Mouse (Mus musculus): ENCODE measurements around the gene Plekhf1.
A peak's percentile ranks its signal among the peaks of the same experiment; 100 is the strongest.

Plekhf1 gene

DNA sequence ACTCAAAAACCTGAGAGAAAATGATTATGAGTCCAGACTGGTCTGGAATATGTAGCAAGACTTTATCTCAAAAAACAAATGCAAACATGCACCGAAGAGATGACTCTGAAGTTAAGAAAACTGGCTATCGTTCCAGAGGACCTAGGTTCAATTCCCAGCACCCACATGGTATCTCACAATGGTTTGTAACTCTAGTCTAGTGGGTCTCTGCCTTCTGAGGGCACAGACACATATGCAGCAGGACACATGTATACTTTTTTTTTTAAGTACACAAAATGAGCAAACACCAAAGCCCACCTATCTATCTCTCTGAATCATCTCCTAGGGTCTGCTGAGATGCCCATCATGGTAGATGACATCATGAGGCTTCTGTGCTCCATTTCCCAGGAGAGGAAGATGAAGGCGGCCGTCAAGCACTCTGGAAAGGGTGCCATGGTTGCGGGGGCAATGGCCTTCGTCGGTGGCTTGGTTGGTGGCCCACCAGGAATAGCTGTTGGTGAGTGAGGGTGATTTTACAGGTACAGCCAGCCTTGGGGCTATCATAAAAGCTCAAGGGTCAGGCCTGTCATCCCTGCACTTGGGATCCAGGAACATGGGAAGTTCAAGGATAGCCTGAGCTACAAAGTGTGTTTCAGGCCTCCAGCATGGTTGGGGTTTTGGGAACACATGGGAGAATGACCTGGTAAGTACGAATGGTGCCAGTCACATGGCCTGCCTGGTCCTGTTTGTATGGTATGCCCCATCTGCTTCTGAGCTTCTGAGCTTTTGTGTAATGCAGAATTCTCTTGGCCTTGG lies 39.3 kb downstream of the Plekhf1 start:
- no peak for DNase-seq (ENCODE audit: low read depth, low spot score)

DNA sequence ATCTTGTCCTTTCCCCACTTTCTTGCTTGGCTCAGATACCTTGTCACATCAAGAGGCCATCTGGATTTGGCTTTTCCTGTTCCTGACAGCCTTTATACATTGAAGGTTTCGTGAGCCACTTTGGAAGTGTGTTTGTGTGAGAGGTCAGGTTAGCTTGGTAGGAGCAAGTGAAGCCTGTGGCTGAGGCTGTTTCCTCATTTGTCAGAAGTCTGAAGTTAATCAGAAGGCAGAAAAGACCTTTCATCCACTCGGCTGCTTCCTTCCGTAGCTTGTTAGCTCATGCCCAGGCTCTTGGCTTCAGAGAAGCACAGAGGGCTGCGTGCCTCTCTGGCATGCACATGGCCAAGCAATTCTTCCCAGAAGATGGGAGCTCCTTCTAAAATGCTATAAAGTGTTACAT lies 40.0 kb downstream of the Plekhf1 start:
- DNase-seq (ENCODE audit: low read depth, low spot score) = no peak

DNA sequence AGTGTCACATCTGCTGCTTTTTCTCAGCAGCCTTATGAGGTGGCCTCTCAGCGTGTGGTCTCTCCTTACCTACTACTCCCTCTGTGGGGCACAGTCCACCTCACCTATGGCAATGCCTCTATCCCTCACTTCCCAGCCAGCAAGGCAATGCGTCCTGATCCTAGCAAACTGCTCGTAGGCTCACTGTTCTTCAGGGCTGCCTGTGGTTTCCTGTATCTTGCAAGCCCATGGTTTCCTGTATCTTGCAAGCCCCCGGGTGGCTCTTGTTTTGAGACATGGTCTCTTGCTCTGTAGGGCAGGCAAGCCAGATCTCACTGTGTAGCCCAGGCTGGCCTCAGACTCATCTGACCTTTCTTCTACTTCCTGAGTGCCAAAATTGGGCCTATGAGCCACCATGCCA lies 41.0 kb downstream of the Plekhf1 start:
- DNase-seq (ENCODE audit: low read depth, low spot score) = no peak

DNA sequence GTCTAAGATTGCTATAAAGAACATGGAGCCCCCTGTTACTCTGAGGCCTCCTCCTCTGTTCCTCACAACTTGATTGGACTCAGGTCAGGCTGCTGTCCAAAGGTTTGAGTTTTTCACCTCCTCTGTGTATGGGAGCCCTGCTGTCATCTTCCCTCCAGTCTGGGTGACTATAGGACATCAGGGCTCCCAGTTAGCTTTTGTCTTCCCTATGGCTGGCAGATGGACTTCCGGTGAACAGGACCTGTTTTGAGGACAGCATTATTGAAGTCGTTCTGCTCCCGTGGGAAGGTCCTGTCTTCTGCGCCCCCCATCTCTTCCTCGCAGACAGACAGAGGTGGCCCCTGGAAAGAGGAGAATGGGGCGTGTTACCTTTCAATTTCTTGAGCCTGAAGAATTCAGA lies 43.0 kb downstream of the Plekhf1 start:
- no peak for DNase-seq (ENCODE audit: low read depth, low spot score)

DNA sequence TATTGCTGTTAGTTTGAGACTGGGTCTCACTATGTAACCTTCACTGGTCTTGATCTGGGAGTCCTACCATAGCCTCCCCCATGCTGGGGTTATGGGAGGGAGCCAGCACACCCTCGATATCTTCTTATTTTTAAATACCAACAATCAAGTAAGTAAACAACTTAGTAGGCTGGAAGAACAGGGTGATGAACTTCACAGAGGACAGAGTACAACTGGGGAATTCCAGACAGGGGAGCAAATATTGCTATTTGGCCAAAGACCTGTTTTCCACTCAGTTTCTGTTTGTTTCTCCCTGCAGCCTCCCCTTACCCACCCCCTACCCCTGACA lies 43.4 kb downstream of the Plekhf1 start:
- no peak for DNase-seq (ENCODE audit: low read depth, low spot score)

DNA sequence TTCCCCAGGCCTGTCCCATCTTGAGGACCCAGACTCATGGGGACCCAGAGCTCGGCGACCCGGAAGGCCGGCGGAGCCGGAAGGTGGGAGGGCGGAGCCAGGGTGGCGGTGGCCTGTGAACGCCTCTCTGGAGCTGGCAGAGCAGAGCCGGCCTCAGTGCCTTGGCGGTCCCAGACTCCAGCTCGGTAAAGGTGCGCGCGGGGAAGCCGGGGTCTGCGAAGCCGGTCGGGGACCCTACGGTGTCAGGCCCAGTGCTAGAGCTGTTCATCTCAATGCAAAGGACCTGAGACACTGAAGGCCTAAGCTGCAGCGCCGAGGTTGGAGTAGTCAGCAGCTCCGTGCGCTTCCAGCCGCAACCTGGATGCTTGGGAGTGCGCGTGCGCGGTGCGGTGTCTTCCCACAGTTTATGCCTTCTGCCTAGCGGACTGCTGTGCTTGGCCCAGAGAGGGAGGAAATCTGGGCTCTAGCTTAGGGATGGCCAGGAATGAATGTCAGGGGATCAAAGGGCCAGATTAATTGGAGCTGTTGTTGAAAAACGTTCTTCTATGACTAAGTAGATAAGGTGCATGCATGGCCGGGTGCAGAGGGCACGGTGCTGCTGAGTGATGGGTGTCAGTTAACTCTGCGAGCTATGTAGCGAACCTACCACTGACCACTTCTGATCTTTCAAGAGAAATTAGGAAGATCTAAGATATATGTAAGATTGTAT lies 44.0 kb downstream of the Plekhf1 start:
- DNase-seq (ENCODE audit: low read depth, low spot score) = peak; percentile 73

DNA sequence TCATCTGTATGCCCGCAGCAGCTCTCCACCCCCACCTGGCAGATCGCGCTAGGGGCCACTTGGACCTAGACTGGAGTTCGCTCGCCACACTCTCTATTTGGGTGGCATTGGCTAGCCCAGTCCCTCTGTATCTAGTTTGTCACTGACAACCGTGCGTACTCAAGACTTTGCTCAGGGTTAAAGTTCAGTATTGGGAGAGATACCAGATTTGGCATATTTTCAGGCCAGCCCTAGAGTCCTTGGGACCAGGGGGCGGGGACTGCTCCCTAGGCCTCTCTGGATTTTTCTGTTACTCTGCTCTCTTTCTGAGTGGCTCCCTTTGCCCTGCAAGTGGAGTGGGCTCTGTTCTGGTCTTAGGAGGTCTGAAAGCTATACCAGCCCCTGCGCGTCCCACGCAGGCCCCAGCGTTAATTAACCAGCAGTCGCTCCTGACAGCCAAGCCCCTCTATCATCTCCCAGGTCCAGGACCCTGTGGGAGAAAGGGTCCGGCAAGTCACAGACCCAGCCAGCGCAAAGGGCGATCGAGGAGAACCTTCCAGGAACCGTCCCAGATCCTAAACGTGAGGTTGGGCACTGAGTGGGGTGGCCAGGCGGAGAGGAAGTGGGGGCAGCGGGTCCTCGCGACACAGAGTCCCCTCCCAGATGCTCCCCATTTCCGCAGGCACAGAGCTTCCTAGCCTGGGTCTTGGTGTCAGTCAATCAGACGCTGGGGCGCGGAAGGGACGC lies 44.7 kb downstream of the Plekhf1 start, which contains the start of gene 1600014C10Rik:
Gene 1600014C10Rik, plus strand, starts transcription at position 256 of the 726 bp plus-strand sequence.
- no peak for DNase-seq (ENCODE audit: low read depth, low spot score)

DNA sequence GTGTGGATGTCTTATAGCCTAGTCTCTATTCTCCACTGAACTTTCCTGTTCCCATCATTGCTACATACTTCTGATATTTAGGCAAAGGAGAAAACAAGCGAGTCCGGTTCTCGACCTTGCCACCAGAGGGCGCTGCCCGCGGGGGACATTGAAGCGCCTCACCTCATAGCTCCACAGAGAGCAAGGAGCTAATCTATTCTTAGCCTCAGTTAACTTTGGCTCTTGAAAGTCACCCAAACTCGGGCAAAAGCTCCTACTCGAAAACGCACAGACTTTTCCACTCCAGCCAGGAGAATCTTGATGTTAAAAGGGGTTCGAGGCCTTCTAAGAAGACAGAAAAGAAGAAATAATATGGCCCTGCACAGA lies 45.2 kb downstream of the Plekhf1 start:
- DNase-seq (ENCODE audit: low read depth, low spot score) = peak; percentile 81

DNA sequence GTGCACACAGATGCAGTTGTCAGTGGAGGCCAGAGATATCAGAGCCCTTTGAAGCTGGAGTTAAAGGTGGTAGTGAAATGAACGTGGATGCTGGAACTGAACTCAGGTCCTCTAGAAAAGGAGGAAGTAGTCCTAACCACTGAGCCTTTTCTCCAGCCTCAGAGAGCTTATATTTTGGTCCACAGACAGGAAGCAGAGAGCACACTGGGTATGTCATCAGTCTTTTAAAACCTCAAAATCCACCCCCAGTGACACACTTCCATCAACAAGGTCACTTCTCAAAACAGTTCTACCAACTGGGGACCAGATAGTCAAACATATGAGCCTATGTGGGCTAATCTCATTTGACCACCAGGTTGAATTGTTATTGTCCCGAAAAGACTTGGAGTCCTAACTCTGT lies 46.5 kb downstream of the Plekhf1 start:
- DNase-seq (ENCODE audit: low read depth, low spot score) = no peak

DNA sequence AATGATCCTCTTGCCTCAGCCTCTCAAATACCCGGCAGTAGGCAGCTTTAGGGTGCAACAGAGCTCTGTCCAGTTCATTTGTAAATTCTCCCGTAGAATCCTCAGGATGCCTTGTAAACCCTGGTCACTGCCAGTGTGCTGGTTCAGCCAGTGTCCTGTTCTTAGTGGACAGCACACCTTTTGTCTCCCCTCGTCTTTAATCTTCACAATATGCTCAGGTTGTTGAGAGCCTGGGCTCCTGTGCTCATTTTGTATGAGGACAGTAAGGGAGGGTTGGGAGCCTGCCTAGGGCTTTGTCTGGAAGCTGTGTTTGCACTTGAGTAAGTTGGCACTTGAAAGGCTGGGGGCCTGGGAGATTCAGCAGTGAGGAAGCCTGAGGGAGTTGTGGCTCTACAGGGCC lies 47.9 kb downstream of the Plekhf1 start:
- DNase-seq (ENCODE audit: low read depth, low spot score) = no peak

DNA sequence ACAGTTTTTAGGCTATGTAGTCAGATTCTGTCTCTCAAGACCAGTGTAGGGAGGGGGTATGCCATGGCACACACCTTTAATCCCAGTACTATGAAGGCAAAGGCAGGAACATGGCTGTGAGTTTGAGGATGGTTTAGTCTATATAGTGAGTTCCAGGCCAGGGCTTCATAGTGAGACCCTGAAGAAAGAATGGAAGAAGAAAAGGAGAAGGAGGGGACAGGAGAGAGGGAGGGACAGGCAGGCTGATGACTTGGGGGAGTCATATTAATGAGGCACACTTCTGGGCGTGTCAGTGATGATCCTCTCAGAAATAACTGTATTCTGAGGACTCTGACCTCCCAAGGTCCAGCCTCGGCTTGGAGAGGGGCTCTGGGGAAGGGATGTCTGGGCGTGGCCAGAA lies 51.8 kb downstream of the Plekhf1 start:
- no peak for DNase-seq (ENCODE audit: low read depth, low spot score)

DNA sequence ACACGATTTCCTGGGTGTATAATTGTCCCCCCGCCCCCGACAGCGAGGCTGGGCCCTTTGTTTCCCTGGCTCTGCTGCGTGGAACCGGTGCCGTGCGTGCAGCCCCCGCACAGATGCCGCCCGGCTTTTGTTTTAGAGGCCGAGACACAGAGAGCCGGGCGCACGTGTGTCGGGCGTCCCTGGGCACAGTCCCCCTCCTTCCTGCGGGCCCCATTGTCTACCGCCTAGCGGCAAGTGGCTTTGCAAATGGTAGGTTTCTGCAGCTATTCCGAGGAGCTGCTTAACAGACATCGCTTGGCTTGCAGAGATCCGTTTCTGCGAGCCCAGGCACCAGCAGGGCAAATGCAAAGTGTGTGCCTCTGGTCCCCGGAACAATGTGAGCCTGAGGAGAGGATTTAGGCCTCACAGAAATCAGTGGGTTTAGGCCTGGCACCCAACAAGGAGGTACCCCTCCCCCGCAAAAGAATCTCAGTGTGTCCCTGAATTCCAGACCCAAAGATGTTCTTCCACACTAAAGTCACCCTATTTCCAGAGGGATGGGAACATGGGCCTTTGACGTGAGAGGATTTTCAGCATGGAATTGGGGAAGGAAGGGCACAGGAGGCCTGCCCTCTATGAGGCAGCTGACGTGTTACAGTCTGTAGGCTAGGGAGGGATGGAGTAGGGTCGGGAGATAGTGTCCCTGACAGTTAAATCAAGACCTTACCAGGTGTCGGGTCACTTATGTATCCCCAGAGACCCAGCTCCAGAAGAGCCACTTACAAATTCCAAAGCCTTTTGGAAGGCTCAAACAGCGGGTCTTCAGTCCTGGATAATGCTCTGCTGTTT lies 53.3 kb downstream of the Plekhf1 start:
- peak; percentile 34 for DNase-seq (ENCODE audit: low read depth, low spot score)

DNA sequence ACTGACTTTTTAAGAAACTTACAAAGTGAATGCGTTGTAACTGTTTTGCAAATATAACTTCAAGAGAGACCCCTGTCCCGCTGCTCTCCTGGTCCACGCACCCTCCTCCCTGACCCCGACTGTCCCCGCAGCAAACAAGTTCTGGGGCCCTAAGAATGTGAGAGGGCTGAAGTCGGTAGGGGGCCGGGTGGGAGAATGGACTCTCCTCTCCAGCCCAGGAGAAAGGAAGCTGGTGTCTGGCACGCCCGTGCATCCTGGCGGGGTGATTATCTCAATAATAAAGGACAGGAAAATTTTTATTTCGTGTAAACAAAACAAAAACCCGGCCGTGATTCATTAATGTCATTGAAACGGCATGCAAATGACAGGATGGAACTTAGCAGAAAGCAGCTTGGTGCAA lies 53.9 kb downstream of the Plekhf1 start:
- DNase-seq (ENCODE audit: low read depth, low spot score) = peak; percentile 21

DNA sequence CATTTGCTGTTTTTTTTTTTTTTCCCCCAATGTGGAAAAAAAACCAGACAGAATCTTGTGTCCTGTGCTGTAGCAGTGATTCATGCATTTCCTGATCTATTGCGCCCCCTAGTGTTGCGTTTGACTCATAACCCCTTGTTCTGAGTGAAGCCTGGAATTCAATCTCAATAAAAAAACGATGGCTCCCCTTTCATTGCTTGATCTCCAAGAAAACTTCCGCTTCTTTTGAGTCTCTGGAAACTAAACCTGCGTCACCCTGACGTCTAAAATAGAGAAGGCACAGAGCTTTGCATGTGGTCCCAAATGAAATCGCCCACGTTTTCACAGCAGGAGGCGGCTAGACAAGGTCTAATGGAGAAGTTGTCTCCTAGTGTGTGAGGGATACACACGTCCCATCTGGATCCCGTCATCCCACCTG lies 60.1 kb downstream of the Plekhf1 start:
- DNase-seq (ENCODE audit: low read depth, low spot score) = peak; percentile 86
